Mouse (Mus musculus): ENCODE data around the gene Vegfb. TPM values are rescaled to one million over a fixed set of nuclear protein-coding genes. Genes with fewer than 3 reads are reported as not detected.
"Not testable (repeated sequence)": the region's sequence is repeated elsewhere in the genome, so short reads cannot be mapped to it uniquely, and the experiment has no call there.

Gene Vegfb
- polyA plus RNA-seq, 1 experiment = 48.1 TPM

GRCm38 (mm10) chr19:6992011-6992858, 4.8 kb upstream of the Vegfb start, which contains the start of gene Dnajc4:
Dnajc4 (minus strand) TSS chr19:6992572.
- peak; percentile 80 for DNase-seq (ENCODE audit: low spot score)

- not testable (repeated sequence) for DNase-seq (ENCODE audit: low spot score)
These were observed 3.7 kb upstream of the Vegfb start for GRCm38 (mm10) chr19:6991166-6991565.

DNA sequence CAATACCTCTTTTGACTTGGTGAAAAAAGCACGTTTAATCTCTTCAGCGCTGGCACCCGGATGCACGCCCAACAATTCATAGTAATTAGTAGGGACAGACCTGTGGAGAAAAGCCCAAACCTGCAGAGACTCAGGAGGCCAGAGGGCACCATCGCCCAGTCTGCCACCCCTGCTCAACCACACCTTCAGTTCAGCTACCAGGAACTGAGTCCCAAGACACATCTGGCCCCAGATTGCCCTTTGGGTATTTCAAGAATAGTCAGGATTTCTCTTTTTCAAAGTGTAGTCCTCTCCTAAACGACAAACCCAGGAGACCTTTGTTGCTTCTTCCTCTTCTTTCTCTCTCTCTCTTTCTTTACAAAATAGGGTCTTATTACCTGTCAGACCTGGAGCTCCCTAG, 3.3 kb upstream of the Vegfb start:
- no peak for DNase-seq (ENCODE audit: low spot score)

GRCm38 (mm10) chr19:6989251-6989650, 1.8 kb upstream of the Vegfb start:
- DNase-seq (ENCODE audit: low spot score) = no peak

DNA sequence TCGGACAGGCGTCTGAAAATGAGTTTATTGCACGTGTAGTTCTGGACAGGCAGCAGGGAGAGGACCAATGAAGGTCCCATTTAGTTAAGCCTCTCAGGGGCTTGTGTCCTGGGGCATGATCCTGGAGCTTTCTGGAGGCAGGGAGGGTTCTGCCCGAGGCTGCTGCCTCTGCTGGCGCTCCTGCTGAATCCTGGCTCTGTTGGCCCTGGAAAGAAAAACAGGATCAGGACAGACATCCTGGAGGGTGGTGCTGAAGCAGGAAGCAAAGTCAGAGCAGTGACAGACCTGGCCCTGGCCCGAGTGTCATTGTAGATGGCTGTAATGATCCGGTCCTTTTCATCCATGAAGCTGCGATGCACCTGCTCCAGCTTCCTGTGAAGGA, 444 bp upstream of the Vegfb start:
- DNase-seq (ENCODE audit: low spot score) = no peak

GRCm38 (mm10) chr19:6985951-6986708, 1.3 kb downstream of the Vegfb start:
- no peak for DNase-seq (ENCODE audit: low spot score)

DNA sequence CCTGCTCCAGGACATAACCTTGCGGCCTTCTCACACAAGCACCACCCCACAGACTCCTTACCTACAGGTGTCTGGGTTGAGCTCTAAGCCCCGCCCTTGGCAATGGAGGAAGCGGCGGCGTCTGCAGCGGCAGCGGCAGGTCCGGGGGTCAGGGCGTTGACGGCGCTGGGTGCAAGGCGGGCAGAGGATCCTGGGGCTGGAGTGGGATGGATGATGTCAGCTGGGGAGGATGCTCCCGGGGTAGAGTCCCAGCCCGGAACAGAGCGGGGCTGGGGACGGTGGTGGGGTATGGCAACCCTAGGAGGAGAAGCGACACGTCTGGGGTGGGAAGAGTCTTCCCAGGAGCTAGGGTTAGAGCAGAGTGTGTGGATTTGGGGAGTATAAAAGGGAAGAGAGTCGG, 2.2 kb downstream of the Vegfb start:
- DNase-seq (ENCODE audit: low spot score) = no peak

DNA sequence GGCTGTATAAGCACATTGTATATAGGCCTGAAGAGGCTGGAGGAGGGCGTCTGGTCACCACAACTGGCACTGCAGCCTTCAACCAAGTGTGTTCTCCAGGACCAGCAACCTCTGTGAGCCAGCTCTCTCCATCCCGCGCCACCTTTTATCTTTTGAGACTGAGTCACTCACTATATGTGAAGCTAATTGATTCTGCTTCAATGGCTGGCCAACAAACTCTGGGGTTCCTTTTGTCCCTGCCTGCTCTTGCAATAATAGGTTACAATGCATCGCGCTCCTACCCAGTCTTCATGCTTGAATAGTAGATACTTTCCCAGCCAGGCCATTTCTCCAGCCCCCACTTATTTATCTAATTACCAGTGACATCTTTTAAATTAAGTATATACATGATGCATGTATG, 3.8 kb downstream of the Vegfb start:
- no peak for DNase-seq (ENCODE audit: low spot score)

DNA sequence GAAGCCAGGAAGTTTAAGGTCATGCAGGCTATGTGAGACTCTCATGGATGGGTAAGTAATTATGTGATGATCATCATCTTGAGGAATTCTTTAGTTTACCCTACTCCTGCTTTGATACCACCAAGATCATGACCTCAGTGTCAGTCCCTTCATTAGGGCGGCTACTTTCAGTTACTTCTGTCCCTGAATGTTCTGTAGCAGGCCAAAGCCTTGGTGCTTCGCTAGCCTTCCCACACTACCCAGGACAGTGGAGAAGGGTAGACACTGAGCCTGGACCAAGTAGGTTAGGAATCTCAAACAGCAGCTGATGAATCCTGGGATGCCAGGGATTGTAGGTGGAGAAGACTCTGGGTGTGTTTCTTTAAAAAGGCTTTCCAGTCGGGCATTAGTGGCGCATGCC, 6.0 kb downstream of the Vegfb start:
- no peak for DNase-seq (ENCODE audit: low spot score)

DNA sequence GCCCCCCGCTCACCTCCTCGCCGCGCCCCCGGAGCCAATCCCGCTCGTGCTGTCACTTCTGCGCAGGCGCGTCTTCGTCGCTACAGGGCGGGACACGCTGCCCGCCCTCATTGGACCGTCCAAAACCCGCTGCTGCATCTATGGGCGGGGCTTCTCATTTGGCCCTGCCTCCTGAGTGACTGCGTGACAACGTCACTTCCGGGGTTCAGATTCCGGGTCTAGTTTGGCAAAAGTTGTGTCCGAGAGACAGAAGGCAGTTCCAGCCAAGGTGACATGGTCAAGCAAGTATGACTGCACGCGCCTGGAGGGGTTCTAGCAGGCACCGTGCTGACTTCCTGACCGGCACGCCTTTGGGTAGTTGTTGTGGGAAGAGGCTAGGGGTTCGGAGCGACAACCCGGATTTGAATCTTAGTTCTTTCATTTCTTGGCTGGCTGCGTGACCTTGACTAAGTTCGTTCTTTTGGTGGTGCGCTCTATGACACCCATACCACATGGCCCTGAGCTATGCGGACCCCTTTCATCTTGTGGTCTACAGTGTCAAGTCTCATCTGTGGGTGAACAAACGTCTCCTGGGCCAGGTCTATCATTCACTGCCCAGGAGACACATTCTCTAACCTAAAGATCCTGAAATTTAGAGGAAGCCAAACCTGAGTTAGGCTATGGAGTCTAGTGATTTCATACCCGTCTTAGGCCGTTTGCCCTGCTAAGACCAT, 6.9 kb downstream of the Vegfb start, which contains the start of gene Fkbp2:
Fkbp2 (minus strand) TSS at position 121 of the 713 bp plus-strand sequence.
- no peak for DNase-seq (ENCODE audit: low spot score)

DNA sequence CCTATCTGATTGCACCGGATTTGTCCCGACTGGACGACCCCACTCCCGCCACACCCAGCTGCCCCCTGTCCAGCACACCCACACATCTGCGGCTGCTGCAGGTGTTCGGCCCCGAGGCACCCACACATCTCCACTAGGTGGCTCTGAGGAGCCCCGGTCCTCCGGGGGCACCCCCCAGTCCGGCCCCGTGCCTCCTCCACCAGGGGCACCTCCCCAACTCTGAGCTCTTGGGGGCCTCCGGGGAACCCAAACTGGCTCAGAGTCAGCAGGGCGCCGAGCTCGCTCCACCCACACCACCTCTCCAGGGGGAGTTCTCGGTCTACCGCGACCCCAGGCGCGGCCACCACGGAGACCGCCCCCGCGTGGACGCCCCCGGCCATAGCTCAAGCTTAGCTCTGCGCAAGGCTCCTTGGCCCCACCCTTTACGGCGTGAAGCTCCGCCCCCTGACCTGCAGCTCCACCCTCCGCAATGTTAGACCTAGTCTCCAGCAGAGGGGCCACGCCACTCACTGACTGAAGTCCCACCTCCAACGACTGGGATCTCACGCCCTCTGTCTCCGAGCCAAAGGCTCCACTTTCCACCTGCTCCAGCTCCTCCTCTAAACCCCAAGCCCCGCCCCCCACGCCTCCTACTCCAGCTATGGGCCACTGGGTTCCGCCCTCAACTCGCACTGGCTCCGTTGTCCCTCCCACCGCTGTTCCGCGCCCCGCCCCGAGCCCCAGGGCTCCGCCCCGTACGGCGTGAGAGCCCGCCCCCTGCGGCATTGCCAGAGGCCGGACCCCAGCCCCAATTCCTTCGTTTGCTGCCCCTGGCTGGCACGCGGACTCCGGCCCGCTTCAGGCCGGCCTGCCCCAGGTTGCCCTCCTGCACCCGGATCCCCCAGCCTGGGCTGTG, 7.7 kb downstream of the Vegfb start:
- peak; percentile 98 for DNase-seq (ENCODE audit: low spot score)

GRCm38 (mm10) chr19:6979001-6979479, 8.4 kb downstream of the Vegfb start:
- DNase-seq (ENCODE audit: low spot score) = no peak

DNA sequence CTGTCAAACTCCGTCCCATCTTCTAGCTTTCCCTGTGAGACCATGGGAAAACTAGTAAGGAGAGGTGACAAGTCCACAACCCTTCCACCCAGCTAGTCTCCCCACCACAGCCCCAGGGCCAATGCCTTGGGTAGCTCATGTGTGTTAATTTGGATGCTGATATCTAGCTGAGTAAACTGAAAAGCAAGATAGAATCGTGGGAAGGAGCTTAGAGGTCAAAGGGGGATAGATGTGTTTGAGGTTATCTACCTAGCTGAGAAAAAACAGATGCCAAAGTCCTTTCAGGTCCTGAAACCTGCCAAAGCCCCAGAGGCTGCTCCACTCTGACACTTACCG, 8.8 kb downstream of the Vegfb start:
- no peak for DNase-seq (ENCODE audit: low spot score)

- no peak for DNase-seq (ENCODE audit: low spot score)
These were observed 9.5 kb downstream of the Vegfb start for GRCm38 (mm10) chr19:6977759-6978638.

- no peak for DNase-seq (ENCODE audit: low spot score)
These were observed 11.6 kb downstream of the Vegfb start, which contains the start of gene Plcb3 for GRCm38 (mm10) chr19:6975537-6976521. Plcb3 (minus strand) TSS chr19:6976470.

DNA sequence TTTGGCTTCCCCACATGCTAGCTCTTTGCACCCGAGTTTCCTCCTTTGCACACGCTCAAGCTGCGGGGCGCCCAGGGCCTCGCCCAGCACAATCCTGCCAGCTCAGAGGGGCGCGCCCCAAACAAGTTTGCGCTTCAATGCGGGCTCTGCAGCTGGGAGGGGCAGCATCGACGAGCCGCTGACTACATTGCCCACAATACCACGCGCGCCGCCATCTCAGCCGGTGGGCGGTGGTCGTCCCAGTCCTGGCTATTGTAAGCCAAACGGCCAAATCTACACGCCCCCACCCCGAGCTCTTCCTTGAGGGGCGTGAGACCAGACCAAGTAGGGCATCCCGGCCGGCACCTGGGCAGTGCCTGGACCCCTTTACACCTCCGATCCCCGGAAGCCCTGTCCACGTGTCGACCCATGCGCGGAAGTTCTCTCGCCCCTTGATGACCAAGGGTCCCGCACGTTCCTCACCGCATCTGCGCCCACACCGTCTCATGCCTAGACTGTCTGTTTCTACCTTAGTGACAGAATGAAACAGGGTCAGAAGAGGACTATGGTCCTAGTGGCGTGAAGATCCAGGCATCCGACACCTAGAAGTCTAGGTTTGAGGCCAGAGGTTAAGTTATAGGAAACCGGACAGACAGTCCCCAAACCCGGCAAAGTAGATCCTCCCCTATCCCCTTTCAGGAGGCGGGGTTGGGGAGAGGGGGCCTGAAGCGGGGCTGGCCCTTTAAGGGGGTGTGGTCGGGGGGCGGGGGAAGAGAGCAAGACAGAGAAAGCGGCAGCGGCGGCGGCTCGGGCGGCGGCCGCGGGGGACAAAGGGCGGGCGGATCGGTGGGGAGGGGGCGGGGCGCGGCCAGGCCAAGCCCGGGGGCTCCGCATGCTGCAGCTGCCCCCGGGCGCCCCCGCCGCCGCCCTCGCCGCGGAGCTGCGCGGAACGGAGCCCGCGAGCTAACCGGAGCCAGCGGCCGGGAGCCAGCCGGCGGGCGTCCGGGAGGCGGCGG, 12.9 kb downstream of the Vegfb start, which contains the start of gene Ppp1r14b:
Ppp1r14b (plus strand) TSS at position 758 of the 995 bp plus-strand sequence.
- peak; percentile 73 for DNase-seq (ENCODE audit: low spot score)

- no peak for DNase-seq (ENCODE audit: low spot score)
These were observed 13.8 kb downstream of the Vegfb start for GRCm38 (mm10) chr19:6973581-6974190.
